Mouse (Mus musculus): ENCODE measurements around the gene Apoa5. TPM values are rescaled to one million over a fixed set of nuclear protein-coding genes. Genes with fewer than 3 reads are reported as not detected.

The Apoa5 gene
- polyA plus RNA-seq, 1 experiment from 2014 or later: not detected

DNA sequence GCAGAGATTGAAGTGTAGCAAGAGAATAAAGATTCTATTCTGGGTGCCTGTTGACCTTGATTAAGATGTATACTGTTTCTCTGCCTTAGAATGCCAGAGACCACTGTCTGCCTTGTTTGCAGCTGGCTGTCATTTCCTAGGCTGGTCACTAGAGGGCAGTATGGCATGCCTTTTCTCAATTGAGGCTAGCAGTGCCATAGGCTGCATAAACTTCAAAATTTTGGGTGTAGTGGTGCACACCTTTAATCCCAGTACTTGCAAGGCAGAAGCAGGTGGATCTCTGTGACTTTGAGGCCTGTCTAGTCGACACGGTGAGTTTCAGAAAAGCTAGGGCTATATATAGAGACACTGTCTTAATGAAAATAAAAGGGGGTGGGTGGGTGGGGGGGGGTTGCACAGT lies 33.7 kb downstream of the Apoa5 start:
- 3% methylated on average over 2 of the region's 2 CpGs for WGBS
- Histone ChIP-seq H3K4me2 (ENCODE audit: low read length) (no peak overlapping the region), H3K4me3 (ENCODE audit: control insufficient read depth in 1 of 2, insufficient read depth in 1 of 2, low read depth in 1 of 2, low read length in 2 of 2) (no peak overlapping the region), H3K9ac (ENCODE audit: low read length) (no peak overlapping the region), H3K9me3 (ENCODE audit: control insufficient read depth, low read length) (no peaks in the 10 kb centered on the region), H3K36me3 (ENCODE audit: control insufficient read depth, insufficient read depth, low read length) (peaks cover 26% of the 10 kb centered on the region), H3K27ac (replicated peaks in 1 of 2; ENCODE audit: control insufficient read depth in 1 of 2, insufficient read depth in 1 of 2, low read depth in 2 of 2, low read length in 2 of 2) (no peak overlapping the region), H3K27me3 (ENCODE audit: control insufficient read depth, insufficient read depth, low read length) (peaks cover 4% of the 10 kb centered on the region; the same call in 1 of the 2 replicates), H3K4me1 (ENCODE audit: control insufficient read depth in 2 of 2, insufficient read depth in 2 of 2, low read length in 2 of 2) (no peaks in the 10 kb centered on the region)
- peak; percentile 47; the same call in 1 of the 2 replicates for ATAC-seq (ENCODE audit: insufficient number of reproducible peaks, insufficient read depth, low FRiP score, low read depth)

DNA sequence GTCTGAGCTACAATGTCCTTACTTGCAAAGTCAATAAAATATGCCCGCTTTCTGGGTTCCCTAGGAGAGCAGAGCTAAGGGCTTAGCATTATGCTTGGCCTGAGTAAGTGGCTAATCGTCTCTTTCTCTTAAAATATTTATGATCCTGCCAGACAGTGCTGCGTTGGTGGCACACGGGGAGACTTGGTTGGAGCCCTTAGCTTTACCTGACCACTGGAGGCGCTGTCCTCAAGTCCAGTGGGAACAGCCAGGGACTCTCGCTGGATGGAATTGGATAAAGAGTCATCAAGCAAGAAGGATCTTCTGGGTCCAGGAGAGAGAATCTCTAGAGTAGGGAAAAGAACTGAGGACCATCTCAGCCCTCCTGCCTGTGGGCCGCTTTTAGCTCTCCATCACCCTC lies 40.7 kb downstream of the Apoa5 start:
- H3K4me2 ChIP-seq (ENCODE audit: low read length): no peak overlapping the region
- WGBS: 14% methylated on average over 7 of the region's 7 CpGs
- H3K36me3 ChIP-seq (ENCODE audit: control insufficient read depth, insufficient read depth, low read length): no peaks in the 10 kb centered on the region
- no peak overlapping the region for H3K9ac ChIP-seq (ENCODE audit: low read length)
- no peaks in the 10 kb centered on the region for H3K4me1 ChIP-seq (ENCODE audit: control insufficient read depth in 2 of 2, insufficient read depth in 2 of 2, low read length in 2 of 2)
- no peak overlapping the region for H3K4me3 ChIP-seq (ENCODE audit: control insufficient read depth in 1 of 2, insufficient read depth in 1 of 2, low read depth in 1 of 2, low read length in 2 of 2)
- peaks cover 21% of the 10 kb centered on the region for H3K27me3 ChIP-seq (ENCODE audit: control insufficient read depth, insufficient read depth, low read length)
- H3K27ac ChIP-seq (replicated peaks in 1 of 2; ENCODE audit: control insufficient read depth in 1 of 2, insufficient read depth in 1 of 2, low read depth in 2 of 2, low read length in 2 of 2): no peak overlapping the region
- ATAC-seq (ENCODE audit: insufficient number of reproducible peaks, insufficient read depth, low FRiP score, low read depth): no peak
- no peaks in the 10 kb centered on the region for H3K9me3 ChIP-seq (ENCODE audit: control insufficient read depth, low read length)

DNA sequence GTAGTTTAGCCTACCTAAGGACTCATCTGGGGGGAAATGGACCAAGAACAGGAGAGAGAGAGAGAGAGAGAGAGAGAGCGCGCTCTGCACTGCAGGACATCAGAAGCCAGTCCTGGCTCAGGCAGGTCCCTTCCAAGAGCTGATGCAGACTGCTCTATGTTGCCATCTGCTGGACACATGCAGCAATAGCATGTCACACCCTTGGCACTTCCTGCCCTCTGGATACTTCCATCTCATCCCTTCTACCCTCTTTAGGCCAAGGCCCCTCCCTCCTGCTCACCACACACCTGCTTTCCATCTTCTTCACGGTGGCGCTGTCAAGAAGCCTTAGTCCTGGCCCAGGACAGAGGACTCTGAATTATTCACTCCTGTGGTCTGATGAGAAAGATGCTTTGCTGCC lies 46.1 kb downstream of the Apoa5 start:
- Histone ChIP-seq H3K4me3 (ENCODE audit: control insufficient read depth in 1 of 2, insufficient read depth in 1 of 2, low read depth in 1 of 2, low read length in 2 of 2) (no peak overlapping the region), H3K4me1 (ENCODE audit: control insufficient read depth in 2 of 2, insufficient read depth in 2 of 2, low read length in 2 of 2) (no peaks in the 10 kb centered on the region), H3K9ac (ENCODE audit: low read length) (no peak overlapping the region), H3K36me3 (ENCODE audit: control insufficient read depth, insufficient read depth, low read length) (no peaks in the 10 kb centered on the region), H3K27ac (replicated peaks in 1 of 2; ENCODE audit: control insufficient read depth in 1 of 2, insufficient read depth in 1 of 2, low read depth in 2 of 2, low read length in 2 of 2) (no peak overlapping the region), H3K9me3 (ENCODE audit: control insufficient read depth, low read length) (no peaks in the 10 kb centered on the region), H3K27me3 (ENCODE audit: control insufficient read depth, insufficient read depth, low read length) (peaks cover 3% of the 10 kb centered on the region; the same call in 1 of the 2 replicates), H3K4me2 (ENCODE audit: low read length) (no peak overlapping the region)
- ATAC-seq (ENCODE audit: insufficient number of reproducible peaks, insufficient read depth, low FRiP score, low read depth): no peak
- 2% methylated on average over 4 of the region's 4 CpGs for WGBS

DNA sequence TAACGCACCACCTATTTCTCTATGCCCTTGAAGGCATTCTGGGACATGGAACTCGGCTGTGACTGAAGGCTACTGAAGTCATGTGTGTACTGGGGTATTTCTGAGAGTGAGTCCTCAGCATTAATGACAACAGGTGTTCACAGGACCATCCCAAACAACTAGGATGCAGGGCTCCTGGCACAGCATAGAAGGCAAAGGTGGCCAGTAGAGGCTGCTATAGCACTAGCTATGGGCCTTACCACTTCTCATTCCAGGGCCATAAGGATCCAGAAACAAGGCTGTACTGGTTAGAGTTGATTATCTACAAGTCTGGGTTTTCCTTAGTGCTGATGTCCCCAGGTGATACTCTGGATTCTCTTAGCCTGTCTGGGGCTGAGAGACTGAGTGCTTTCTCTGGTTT lies 46.5 kb downstream of the Apoa5 start:
- 34% methylated on average over 2 of the region's 2 CpGs for WGBS
- ATAC-seq (ENCODE audit: insufficient number of reproducible peaks, insufficient read depth, low FRiP score, low read depth): no peak
- H3K4me1 ChIP-seq (ENCODE audit: control insufficient read depth in 2 of 2, insufficient read depth in 2 of 2, low read length in 2 of 2): no peaks in the 10 kb centered on the region

DNA sequence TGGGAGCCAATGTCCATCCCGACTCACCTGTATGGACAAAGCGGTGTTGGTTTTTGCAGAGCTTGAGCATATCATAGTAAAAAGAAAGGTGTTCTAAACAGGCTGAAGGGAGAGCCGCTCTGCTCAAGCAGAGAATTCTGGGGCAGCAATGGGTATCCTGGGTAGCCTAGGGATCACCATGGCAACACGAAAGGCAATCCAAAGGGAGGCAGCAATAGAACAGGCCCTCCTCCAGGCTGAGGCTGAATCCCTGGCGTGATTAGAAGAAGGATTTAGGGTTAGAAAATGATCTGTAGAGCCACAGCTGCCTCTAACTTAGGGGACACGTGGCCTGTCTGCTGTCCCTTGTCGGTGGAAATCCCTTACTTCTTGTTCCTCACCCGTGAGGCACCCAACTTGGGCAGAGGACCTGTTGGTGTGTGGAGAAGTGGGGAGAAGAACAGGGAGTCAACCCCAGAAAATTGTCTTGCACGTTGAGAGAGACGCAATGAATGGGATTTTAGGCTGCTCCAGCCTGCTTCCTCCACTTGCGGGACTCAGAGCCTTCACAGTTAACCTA lies 47.5 kb downstream of the Apoa5 start:
- ATAC-seq (ENCODE audit: insufficient number of reproducible peaks, insufficient read depth, low FRiP score, low read depth): no peak
- no peak overlapping the region for H3K9ac ChIP-seq (ENCODE audit: low read length)
- H3K4me1 ChIP-seq (ENCODE audit: control insufficient read depth in 2 of 2, insufficient read depth in 2 of 2, low read length in 2 of 2): no peaks in the 10 kb centered on the region
- WGBS: 59% methylated on average over 11 of the region's 11 CpGs
- H3K4me3 ChIP-seq (ENCODE audit: control insufficient read depth in 1 of 2, insufficient read depth in 1 of 2, low read depth in 1 of 2, low read length in 2 of 2): no peak overlapping the region
- no peak overlapping the region for H3K27ac ChIP-seq (replicated peaks in 1 of 2; ENCODE audit: control insufficient read depth in 1 of 2, insufficient read depth in 1 of 2, low read depth in 2 of 2, low read length in 2 of 2)
- H3K9me3 ChIP-seq (ENCODE audit: control insufficient read depth, low read length): peaks cover 3% of the 10 kb centered on the region; the same call in 1 of the 2 replicates
- no peaks in the 10 kb centered on the region for H3K36me3 ChIP-seq (ENCODE audit: control insufficient read depth, insufficient read depth, low read length)
- H3K4me2 ChIP-seq (ENCODE audit: low read length): no peak overlapping the region
- peaks cover 3% of the 10 kb centered on the region; the same call in 1 of the 2 replicates for H3K27me3 ChIP-seq (ENCODE audit: control insufficient read depth, insufficient read depth, low read length)

More for the DNA sequence above, 46.5 kb downstream of the Apoa5 start:
- Histone ChIP-seq H3K4me3 (ENCODE audit: control insufficient read depth in 1 of 2, insufficient read depth in 1 of 2, low read depth in 1 of 2, low read length in 2 of 2) (no peak overlapping the region), H3K9me3 (ENCODE audit: control insufficient read depth, low read length) (peaks cover 2% of the 10 kb centered on the region; the same call in 1 of the 2 replicates), H3K27me3 (ENCODE audit: control insufficient read depth, insufficient read depth, low read length) (peaks cover 3% of the 10 kb centered on the region; the same call in 1 of the 2 replicates), H3K27ac (replicated peaks in 1 of 2; ENCODE audit: control insufficient read depth in 1 of 2, insufficient read depth in 1 of 2, low read depth in 2 of 2, low read length in 2 of 2) (no peak overlapping the region), H3K4me2 (ENCODE audit: low read length) (no peak overlapping the region), H3K9ac (ENCODE audit: low read length) (no peak overlapping the region), H3K36me3 (ENCODE audit: control insufficient read depth, insufficient read depth, low read length) (no peaks in the 10 kb centered on the region)

DNA sequence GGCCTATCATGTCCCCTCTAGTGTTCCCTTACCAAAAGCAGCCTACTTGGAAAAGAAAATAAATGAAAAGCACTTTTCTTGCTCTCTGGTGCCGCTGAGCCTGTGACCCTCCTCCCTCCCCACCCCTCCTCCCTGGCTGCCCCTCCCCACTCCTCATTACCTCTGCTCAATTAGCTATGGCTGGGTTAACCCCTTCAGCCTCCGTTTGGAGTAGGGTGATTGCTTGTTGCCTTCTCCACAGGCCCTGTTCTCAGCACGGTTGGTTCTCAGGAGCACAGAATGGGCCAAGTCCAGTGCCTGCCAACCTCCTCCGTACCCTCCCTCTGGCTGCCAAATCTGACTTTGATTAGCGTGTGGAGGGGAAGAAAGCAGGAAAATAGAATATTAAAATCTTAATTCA lies 48.0 kb downstream of the Apoa5 start:
- Histone ChIP-seq H3K4me3 (ENCODE audit: control insufficient read depth in 1 of 2, insufficient read depth in 1 of 2, low read depth in 1 of 2, low read length in 2 of 2) (no peak overlapping the region), H3K36me3 (ENCODE audit: control insufficient read depth, insufficient read depth, low read length) (no peaks in the 10 kb centered on the region), H3K9ac (ENCODE audit: low read length) (no peak overlapping the region), H3K4me1 (ENCODE audit: control insufficient read depth in 2 of 2, insufficient read depth in 2 of 2, low read length in 2 of 2) (no peaks in the 10 kb centered on the region), H3K27ac (replicated peaks in 1 of 2; ENCODE audit: control insufficient read depth in 1 of 2, insufficient read depth in 1 of 2, low read depth in 2 of 2, low read length in 2 of 2) (no peak overlapping the region), H3K9me3 (ENCODE audit: control insufficient read depth, low read length) (peaks cover 3% of the 10 kb centered on the region; the same call in 1 of the 2 replicates), H3K4me2 (ENCODE audit: low read length) (no peak overlapping the region), H3K27me3 (ENCODE audit: control insufficient read depth, insufficient read depth, low read length) (peaks cover 3% of the 10 kb centered on the region; the same call in 1 of the 2 replicates)
- WGBS: 29% methylated on average over 5 of the region's 5 CpGs
- no peak for ATAC-seq (ENCODE audit: insufficient number of reproducible peaks, insufficient read depth, low FRiP score, low read depth)

DNA sequence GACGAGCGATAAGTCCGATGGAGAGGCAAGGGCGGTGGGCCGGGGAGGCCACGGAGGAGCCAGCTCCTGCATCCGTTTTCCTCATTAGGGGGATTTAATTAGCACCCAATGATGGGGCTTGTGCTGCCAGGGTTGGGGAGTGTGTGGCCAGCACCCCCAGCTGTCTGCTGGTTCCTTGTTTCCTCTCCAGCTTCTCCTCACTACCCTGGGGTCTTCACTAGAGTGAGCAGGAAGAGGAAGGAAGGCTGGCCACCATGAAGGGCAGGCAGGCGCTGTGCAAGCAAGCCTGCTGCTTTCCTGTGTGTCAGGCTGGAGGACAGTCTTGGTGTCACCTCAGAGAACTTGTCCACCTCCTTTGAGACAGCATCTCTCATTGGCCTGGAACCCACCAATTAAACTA lies 48.5 kb downstream of the Apoa5 start:
- H3K9ac ChIP-seq (ENCODE audit: low read length): no peak overlapping the region
- H3K27ac ChIP-seq (replicated peaks in 1 of 2; ENCODE audit: control insufficient read depth in 1 of 2, insufficient read depth in 1 of 2, low read depth in 2 of 2, low read length in 2 of 2): no peak overlapping the region
- no peaks in the 10 kb centered on the region for H3K4me1 ChIP-seq (ENCODE audit: control insufficient read depth in 2 of 2, insufficient read depth in 2 of 2, low read length in 2 of 2)
- peaks cover 3% of the 10 kb centered on the region; the same call in 1 of the 2 replicates for H3K27me3 ChIP-seq (ENCODE audit: control insufficient read depth, insufficient read depth, low read length)
- no peak overlapping the region for H3K4me3 ChIP-seq (ENCODE audit: control insufficient read depth in 1 of 2, insufficient read depth in 1 of 2, low read depth in 1 of 2, low read length in 2 of 2)
- ATAC-seq (ENCODE audit: insufficient number of reproducible peaks, insufficient read depth, low FRiP score, low read depth): no peak
- 60% methylated on average over 8 of the region's 8 CpGs for WGBS
- H3K36me3 ChIP-seq (ENCODE audit: control insufficient read depth, insufficient read depth, low read length): no peaks in the 10 kb centered on the region
- peaks cover 3% of the 10 kb centered on the region; the same call in 1 of the 2 replicates for H3K9me3 ChIP-seq (ENCODE audit: control insufficient read depth, low read length)
- no peak overlapping the region for H3K4me2 ChIP-seq (ENCODE audit: low read length)

DNA sequence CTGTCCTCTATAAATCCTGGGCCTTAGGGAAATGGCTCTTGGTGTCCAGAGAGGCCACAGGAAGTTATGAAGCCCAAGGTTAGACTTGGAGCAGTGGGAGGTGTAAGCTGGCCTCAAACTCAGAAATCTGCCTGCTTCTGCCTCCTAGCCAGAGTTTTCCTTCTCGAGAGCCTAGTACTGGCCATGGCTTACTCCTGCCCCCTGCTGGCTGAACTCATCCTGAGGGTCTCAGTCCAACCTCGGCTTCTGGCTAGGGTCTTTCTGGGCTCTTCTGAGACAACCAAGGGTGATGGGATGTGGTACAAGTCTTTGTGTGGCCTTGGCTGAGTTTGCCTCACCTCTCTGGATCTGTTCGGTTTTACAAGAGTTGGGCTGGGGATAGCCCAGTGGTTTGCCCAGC lies 49.5 kb downstream of the Apoa5 start:
- Histone ChIP-seq H3K9ac (ENCODE audit: low read length) (no peak overlapping the region), H3K4me2 (ENCODE audit: low read length) (no peak overlapping the region), H3K36me3 (ENCODE audit: control insufficient read depth, insufficient read depth, low read length) (no peaks in the 10 kb centered on the region), H3K4me1 (ENCODE audit: control insufficient read depth in 2 of 2, insufficient read depth in 2 of 2, low read length in 2 of 2) (no peaks in the 10 kb centered on the region), H3K4me3 (ENCODE audit: control insufficient read depth in 1 of 2, insufficient read depth in 1 of 2, low read depth in 1 of 2, low read length in 2 of 2) (no peak overlapping the region), H3K9me3 (ENCODE audit: control insufficient read depth, low read length) (peaks cover 3% of the 10 kb centered on the region; the same call in 1 of the 2 replicates), H3K27ac (replicated peaks in 1 of 2; ENCODE audit: control insufficient read depth in 1 of 2, insufficient read depth in 1 of 2, low read depth in 2 of 2, low read length in 2 of 2) (no peak overlapping the region), H3K27me3 (ENCODE audit: control insufficient read depth, insufficient read depth, low read length) (no peaks in the 10 kb centered on the region)
- 87% methylated on average over 3 of the region's 3 CpGs for WGBS
- ATAC-seq (ENCODE audit: insufficient number of reproducible peaks, insufficient read depth, low FRiP score, low read depth): no peak
